Mouse (Mus musculus) megakaryocyte progenitor cell, adult 5-6 weeks (primary cell): ENCODE data around the gene Lin7b. TPM values are rescaled to one million over a fixed set of nuclear protein-coding genes. Genes with fewer than 3 reads are reported as not detected.

Experiments
- ATAC-seq: replicated peaks from 2 replicates; pipeline ENCODE4 v1.8.0; 2016; ENCODE audit warnings: mild to moderate bottlenecking, moderate TSS enrichment, inconsistent platforms; ENCODE audit not compliant: poor library complexity
- total RNA-seq, 2 experiments: library from RNA; stranded (forward) in 1 of 2; stranded (reverse) in 1 of 2; fragments of 157-497, 149-512 nt in 1 of 2; fragments of 200-1000 nt in 1 of 2; gene quantifications; 2 replicates each; pipeline versions ENCODE4 v1.2.3 to v1.2.4; 2015 to 2017

The Lin7b gene
- total RNA-seq, 2 experiments from 2014 or later, result not detected

DNA sequence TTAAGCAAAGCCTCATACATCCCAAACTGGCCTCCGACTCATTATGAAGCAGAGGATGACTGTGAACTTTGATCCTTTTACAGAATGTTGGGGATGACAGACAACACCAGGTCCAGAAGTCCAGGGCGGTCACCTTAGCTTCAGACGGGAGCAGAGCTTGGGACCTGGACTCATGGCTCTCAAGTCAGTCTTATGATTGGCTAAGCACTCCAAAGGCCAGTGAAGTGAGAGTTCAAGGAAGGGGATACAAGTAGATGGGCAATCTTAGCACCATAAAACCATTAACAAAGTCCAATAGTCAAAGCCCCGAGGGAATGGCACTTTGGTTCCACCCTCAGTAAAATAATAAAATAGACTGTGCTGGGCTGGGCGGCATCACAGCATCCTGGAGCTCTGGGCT lies 47.3 kb downstream of the Lin7b start:
- ATAC-seq, result no peak

DNA sequence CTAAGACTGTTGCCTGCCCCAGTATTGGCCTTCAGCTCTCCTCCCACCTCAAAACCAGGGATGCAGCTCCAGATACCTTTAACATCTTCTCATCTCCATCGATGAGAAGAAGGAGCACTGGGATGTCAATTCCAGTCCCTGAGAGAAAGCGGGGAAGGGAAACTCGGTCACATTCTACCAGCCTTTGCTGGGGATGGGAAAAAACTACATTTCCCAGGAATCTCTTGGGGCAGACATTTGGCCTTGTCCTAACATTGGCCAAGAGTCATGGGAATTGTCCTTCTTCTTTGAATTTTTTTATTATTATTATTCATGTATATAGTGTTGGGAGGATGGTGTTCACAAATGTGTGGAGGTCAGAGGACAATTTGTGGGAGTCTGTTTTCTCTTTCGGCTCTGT lies 48.1 kb downstream of the Lin7b start:
- ATAC-seq, result no peak

Other genes starting within 250 kb of the Lin7b start
Only the 30 nearest of the 36 such genes appear.
- gene Pih1d1, start 216.3 kb downstream of the Lin7b start, total RNA-seq (2015), result 114 and 146 TPM in 2 replicates
- gene Pih1d1, start 216.3 kb downstream of the Lin7b start, total RNA-seq (2017), result 34.9 and 61.8 TPM in 2 replicates
- 57.5 and 59.3 TPM in 2 replicates for gene Aldh16a1, start 216.0 kb downstream of the Lin7b start, total RNA-seq (2015)
- gene Aldh16a1, start 216.0 kb downstream of the Lin7b start, total RNA-seq (2017), result 23.4 and 25.8 TPM in 2 replicates
- 0.07 TPM in 1 of 2 replicates, not detected in the other for gene Slc17a7, start 206.6 kb downstream of the Lin7b start, total RNA-seq (2015)
- gene Slc17a7, start 206.6 kb downstream of the Lin7b start, total RNA-seq (2017), result not detected in 2 replicates
- not detected in 2 replicates for gene Gfy, start 191.0 kb downstream of the Lin7b start, total RNA-seq (2015)
- gene Gfy, start 191.0 kb downstream of the Lin7b start, total RNA-seq (2017), result not detected in 2 replicates
- not detected in 2 replicates for gene Pth2, start 189.6 kb downstream of the Lin7b start, total RNA-seq (2015)
- gene Pth2, start 189.6 kb downstream of the Lin7b start, total RNA-seq (2017), result not detected in 2 replicates
- 0.15 TPM in 1 of 2 replicates, not detected in the other for gene Ccdc155, start 165.7 kb downstream of the Lin7b start, total RNA-seq (2015)
- 0.34 TPM in 1 of 2 replicates, not detected in the other for gene Ccdc155, start 165.7 kb downstream of the Lin7b start, total RNA-seq (2017)
- gene Dkkl1, start 158.4 kb downstream of the Lin7b start, total RNA-seq (2015), result 3.8 and 5.4 TPM in 2 replicates
- gene Dkkl1, start 158.4 kb downstream of the Lin7b start, total RNA-seq (2017), result 4.2 and 5.6 TPM in 2 replicates
- 2.2 TPM in 1 of 2 replicates, not detected in the other for gene Tead2, start 154.8 kb downstream of the Lin7b start, total RNA-seq (2015)
- gene Tead2, start 154.8 kb downstream of the Lin7b start, total RNA-seq (2017), result 0.20 TPM in 1 of 2 replicates, not detected in the other
- gene Cd37, start 131.5 kb downstream of the Lin7b start, total RNA-seq (2015), result 104 and 124 TPM in 2 replicates
- gene Cd37, start 131.5 kb downstream of the Lin7b start, total RNA-seq (2017), result 76.6 and 81.9 TPM in 2 replicates
- not detected in 2 replicates for gene Slc6a16, start 129.5 kb downstream of the Lin7b start, total RNA-seq (2015)
- gene Slc6a16, start 129.5 kb downstream of the Lin7b start, total RNA-seq (2017), result not detected in 2 replicates
- 0.10 TPM in 1 of 2 replicates, not detected in the other for gene Slc6a21, start 93.1 kb downstream of the Lin7b start, total RNA-seq (2015)
- not detected in 2 replicates for gene Slc6a21, start 93.1 kb downstream of the Lin7b start, total RNA-seq (2017)
- gene Trpm4, start 36.8 kb downstream of the Lin7b start, total RNA-seq (2015), result 1.0 and 1.8 TPM in 2 replicates
- gene Trpm4, start 36.8 kb downstream of the Lin7b start, total RNA-seq (2017), result 1.2 and 1.4 TPM in 2 replicates
- not detected in 2 replicates for gene Hrc, start 35.3 kb downstream of the Lin7b start, total RNA-seq (2015)
- not detected in 2 replicates for gene Hrc, start 35.3 kb downstream of the Lin7b start, total RNA-seq (2017)
- gene Ppfia3, start 3.6 kb downstream of the Lin7b start, total RNA-seq (2015), result not detected in 2 replicates
- gene Ppfia3, start 3.6 kb downstream of the Lin7b start, total RNA-seq (2017), result not detected in 2 replicates
- gene Snrnp70, start 25.2 kb upstream of the Lin7b start, total RNA-seq (2015), result 105 and 107 TPM in 2 replicates
- 387 and 490 TPM in 2 replicates for gene Snrnp70, start 25.2 kb upstream of the Lin7b start, total RNA-seq (2017)
- gene Kcna7, start 35.1 kb upstream of the Lin7b start, total RNA-seq (2015), result not detected in 2 replicates
- gene Kcna7, start 35.1 kb upstream of the Lin7b start, total RNA-seq (2017), result not detected in 2 replicates
- 0.10 TPM in 1 of 2 replicates, not detected in the other for gene Ntf5, start 43.1 kb upstream of the Lin7b start, total RNA-seq (2015)
- gene Ntf5, start 43.1 kb upstream of the Lin7b start, total RNA-seq (2017), result not detected in 2 replicates
- not detected in 2 replicates for gene Lhb, start 50.2 kb upstream of the Lin7b start, total RNA-seq (2015)
- not detected in 2 replicates for gene Lhb, start 50.2 kb upstream of the Lin7b start, total RNA-seq (2017)
- 22.6 and 26.2 TPM in 2 replicates for gene Gys1, start 64.3 kb upstream of the Lin7b start, total RNA-seq (2015)
- 22.3 and 24.4 TPM in 2 replicates for gene Gys1, start 64.3 kb upstream of the Lin7b start, total RNA-seq (2017)
- 180 and 205 TPM in 2 replicates for gene Ruvbl2, start 67.5 kb upstream of the Lin7b start, total RNA-seq (2015)
- gene Ruvbl2, start 67.5 kb upstream of the Lin7b start, total RNA-seq (2017), result 170 and 193 TPM in 2 replicates
- gene Ftl1, start 89.3 kb upstream of the Lin7b start, total RNA-seq (2015), result 1,479 and 1,608 TPM in 2 replicates
- gene Ftl1, start 89.3 kb upstream of the Lin7b start, total RNA-seq (2017), result 770 and 961 TPM in 2 replicates
- gene Bax, start 96.3 kb upstream of the Lin7b start, total RNA-seq (2015), result 20.7 and 21.5 TPM in 2 replicates
- 29.6 and 35.2 TPM in 2 replicates for gene Bax, start 96.3 kb upstream of the Lin7b start, total RNA-seq (2017)
- gene Tulp2, start 111.3 kb upstream of the Lin7b start, total RNA-seq (2015), result 0.07 TPM in 1 of 2 replicates, not detected in the other
- not detected in 2 replicates for gene Tulp2, start 111.3 kb upstream of the Lin7b start, total RNA-seq (2017)
- gene Gm45808, start 116.2 kb upstream of the Lin7b start, total RNA-seq (2015), result not detected in 2 replicates
- gene Gm45808, start 116.2 kb upstream of the Lin7b start, total RNA-seq (2017), result not detected in 2 replicates
- gene Dhdh, start 118.2 kb upstream of the Lin7b start, total RNA-seq (2015), result 18.6 and 22.4 TPM in 2 replicates
- gene Dhdh, start 118.2 kb upstream of the Lin7b start, total RNA-seq (2017), result 18.1 and 20.7 TPM in 2 replicates
- 112 and 114 TPM in 2 replicates for gene Nucb1, start 139.8 kb upstream of the Lin7b start, total RNA-seq (2015)
- 387 and 408 TPM in 2 replicates for gene Nucb1, start 139.8 kb upstream of the Lin7b start, total RNA-seq (2017)
- 46.2 and 56.7 TPM in 2 replicates for gene Ppp1r15a, start 155.7 kb upstream of the Lin7b start, total RNA-seq (2015)
- gene Ppp1r15a, start 155.7 kb upstream of the Lin7b start, total RNA-seq (2017), result 70.0 and 90.7 TPM in 2 replicates
- 0.67 TPM in 1 of 2 replicates, not detected in the other for gene Plekha4, start 155.7 kb upstream of the Lin7b start, total RNA-seq (2015)
- 0.04 and 0.34 TPM in 2 replicates for gene Plekha4, start 155.7 kb upstream of the Lin7b start, total RNA-seq (2017)
- gene Hsd17b14, start 184.3 kb upstream of the Lin7b start, total RNA-seq (2015), result 0.22 and 5.5 TPM in 2 replicates
- 1.2 and 8.2 TPM in 2 replicates for gene Hsd17b14, start 184.3 kb upstream of the Lin7b start, total RNA-seq (2017)
- gene Bcat2, start 199.6 kb upstream of the Lin7b start, total RNA-seq (2015), result 43.5 and 55.9 TPM in 2 replicates
- gene Bcat2, start 199.6 kb upstream of the Lin7b start, total RNA-seq (2017), result 37.0 and 44.0 TPM in 2 replicates